Mouse (Mus musculus) intestine, embryonic 14.5 days (tissue): ENCODE results near the gene Vegfd. TPM values are rescaled to one million over a fixed set of nuclear protein-coding genes. Genes with fewer than 3 reads are reported as not detected.

Source experiments
- ATAC-seq: fragments of 200-750 bp; cut with Nextera tagmentation; replicated peaks from 2 replicates; pipeline ENCODE4 v1.8.0; 2017; ENCODE audit warnings: low read depth, moderate number of reproducible peaks, moderate TSS enrichment, moderate library complexity; ENCODE audit not compliant: low FRiP score, low TSS enrichment
- DNase-seq: peaks from one replicate; pipeline ENCODE4 v3.0.0-alpha.2; 2018; ENCODE audit warnings: low spot score
- H3K27ac ChIP-seq: fragments of 300-500 bp; sonication (generic); 2 replicates; pipeline ENCODE4 v1.5.1; 2014; ENCODE audit warnings: low read depth, mild to moderate bottlenecking, control low read depth
- H3K27me3 ChIP-seq: fragments of 300-500 bp; sonication (generic); replicated peaks from 2 replicates; pipeline ENCODE4 v1.6.1; 2014; ENCODE audit warnings: low read length, control low read depth; ENCODE audit not compliant: control insufficient read depth, insufficient read depth
- H3K36me3 ChIP-seq: fragments of 300-500 bp; sonication (generic); 2 replicates; pipeline ENCODE4 v1.6.1; 2014; ENCODE audit warnings: low read length, control low read depth; ENCODE audit not compliant: control insufficient read depth, insufficient read depth
- H3K4me1 ChIP-seq: fragments of 300-500 bp; sonication (generic); replicated peaks from 2 replicates; pipeline ENCODE4 v1.6.1; 2014; ENCODE audit warnings: low read length, control low read depth, mixed read lengths; ENCODE audit not compliant: control insufficient read depth, insufficient read depth
- H3K4me2 ChIP-seq: fragments of 300-500 bp; sonication (generic); 2 replicates; pipeline ENCODE4 v1.6.1; 2014; ENCODE audit warnings: low read length
- H3K4me3 ChIP-seq: fragments of 300-500 bp; sonication (generic); 2 replicates; pipeline ENCODE4 v1.5.1; 2014; ENCODE audit warnings: low read depth, low read length, control low read depth, mixed read lengths
- H3K9ac ChIP-seq: fragments of 300-500 bp; sonication (generic); 2 replicates; pipeline ENCODE4 v1.6.1; 2014; ENCODE audit warnings: mild to moderate bottlenecking, low read length
- H3K9me3 ChIP-seq: fragments of 300-500 bp; sonication (generic); 2 replicates; pipeline ENCODE4 v1.6.1; 2016; ENCODE audit warnings: low read length, control low read depth; ENCODE audit not compliant: control insufficient read depth
- WGBS: fragments of 180-500 bp; shearing (Covaris S2); extraction: QIAGEN DNeasy Blood & Tissue Kit; methylation state at CpG from one replicate; pipeline ENCODE4 v1.1.7; 2014; 5-methylcytosine and 5-hydroxymethylcytosine counted together
- polyA plus RNA-seq: library from polyadenylated mRNA; unstranded; fragments of >200 nt; fragmentation: Nextera tagmentation; extraction: Ambion mirVana; gene quantifications from 2 replicates; pipeline ENCODE4 v1.2.1, GENCODE M21; 2014

Vegfd gene
- 0.98 and 1.7 TPM in 2 replicates for polyA plus RNA-seq

- H3K9ac ChIP-seq = no peak within 1 kb of the TSS
Measured at GRCm38 (mm10) chrX:164373081-164373480, at the start of gene Vegfd. Vegfd (plus strand) TSS chrX:164373378.

GRCm38 (mm10) chrX:164323391-164323913, 49.7 kb upstream of the Vegfd start:
- H3K4me2 ChIP-seq = no peak overlapping the region

More at GRCm38 (mm10) chrX:164373081-164373480, at the start of gene Vegfd:
- Histone ChIP-seq H3K4me2 (no peak within 1 kb of the TSS), H3K27ac (no peak within 1 kb of the TSS), H3K27me3 (0 out of 2 replicates have a peak, but pooled peaks cover 3% of the 10 kb centered on the region), H3K4me1 (no peaks in the 10 kb centered on the region), H3K4me3 (no peak within 1 kb of the TSS), H3K9me3 (no peaks in the 10 kb centered on the region), H3K36me3 (no peaks in the 10 kb centered on the region)
- ATAC-seq (no peak), DNase-seq (no peak)
- 34% methylated on average over 3 of the region's 3 CpGs for WGBS

GRCm38 (mm10) chrX:164330351-164330750, 42.8 kb upstream of the Vegfd start:
- ATAC-seq (no peak), DNase-seq (no peak)
- Histone ChIP-seq H3K9ac (no peak overlapping the region), H3K4me2 (no peak overlapping the region), H3K27me3 (no peaks in the 10 kb centered on the region), H3K4me1 (no peaks in the 10 kb centered on the region), H3K36me3 (no peaks in the 10 kb centered on the region), H3K9me3 (no peaks in the 10 kb centered on the region), H3K27ac (no peak overlapping the region), H3K4me3 (no peak overlapping the region)
- 82% methylated on average over 2 of the region's 2 CpGs for WGBS

More at GRCm38 (mm10) chrX:164323391-164323913, 49.7 kb upstream of the Vegfd start:
- no peaks in the 10 kb centered on the region for H3K9me3 ChIP-seq
- no peak for DNase-seq
- no peaks in the 10 kb centered on the region for H3K27me3 ChIP-seq
- no peak overlapping the region for H3K4me3 ChIP-seq
- H3K36me3 ChIP-seq = no peaks in the 10 kb centered on the region
- WGBS = 71% methylated on average over 4 of the region's 4 CpGs
- no peak overlapping the region for H3K27ac ChIP-seq
- no peaks in the 10 kb centered on the region for H3K4me1 ChIP-seq
- ATAC-seq = no peak
- H3K9ac ChIP-seq = no peak overlapping the region

- Histone ChIP-seq H3K4me3 (no peak overlapping the region), H3K9ac (no peak overlapping the region), H3K9me3 (no peaks in the 10 kb centered on the region), H3K4me2 (no peak overlapping the region), H3K27ac (no peak overlapping the region), H3K4me1 (no peaks in the 10 kb centered on the region), H3K27me3 (no peaks in the 10 kb centered on the region), H3K36me3 (no peaks in the 10 kb centered on the region)
- DNase-seq (no peak), ATAC-seq (no peak)
- 70% methylated on average over 3 of the region's 3 CpGs for WGBS
Measured at GRCm38 (mm10) chrX:164330766-164331165, 42.4 kb upstream of the Vegfd start.

GRCm38 (mm10) chrX:164338591-164338990, 34.6 kb upstream of the Vegfd start:
- Histone ChIP-seq H3K27ac (no peak overlapping the region), H3K27me3 (no peaks in the 10 kb centered on the region), H3K36me3 (no peaks in the 10 kb centered on the region), H3K9me3 (no peaks in the 10 kb centered on the region), H3K9ac (no peak overlapping the region), H3K4me1 (no peaks in the 10 kb centered on the region), H3K4me3 (no peak overlapping the region), H3K4me2 (no peak overlapping the region)
- whole genome bisulfite sequencing = 82% methylated on average over 4 of the region's 4 CpGs
- no peak for DNase-seq
- ATAC-seq = no peak

GRCm38 (mm10) chrX:164345359-164345938, 27.7 kb upstream of the Vegfd start:
- Histone ChIP-seq H3K27ac (no peak overlapping the region), H3K4me1 (no peaks in the 10 kb centered on the region), H3K4me2 (no peak overlapping the region), H3K27me3 (no peaks in the 10 kb centered on the region), H3K4me3 (no peak overlapping the region), H3K9ac (no peak overlapping the region), H3K36me3 (no peaks in the 10 kb centered on the region), H3K9me3 (no peaks in the 10 kb centered on the region)
- ATAC-seq = no peak
- 72% methylated on average over 4 of the region's 4 CpGs for WGBS
- DNase-seq = no peak

GRCm38 (mm10) chrX:164348937-164349336, 24.2 kb upstream of the Vegfd start:
- Histone ChIP-seq H3K4me2 (no peak overlapping the region), H3K27me3 (no peaks in the 10 kb centered on the region), H3K4me1 (no peaks in the 10 kb centered on the region), H3K9me3 (no peaks in the 10 kb centered on the region), H3K9ac (no peak overlapping the region), H3K36me3 (no peaks in the 10 kb centered on the region), H3K27ac (no peak overlapping the region), H3K4me3 (no peak overlapping the region)
- 86% methylated on average over 3 of the region's 3 CpGs for WGBS
- no peak for ATAC-seq
- no peak for DNase-seq

- ATAC-seq = no peak
- no peaks in the 10 kb centered on the region for H3K4me1 ChIP-seq
- WGBS = 87% methylated on average over 4 of the region's 4 CpGs
- H3K4me2 ChIP-seq = no peak overlapping the region
- no peak overlapping the region for H3K9ac ChIP-seq
- H3K9me3 ChIP-seq = no peaks in the 10 kb centered on the region
- H3K27me3 ChIP-seq = no peaks in the 10 kb centered on the region
- no peaks in the 10 kb centered on the region for H3K36me3 ChIP-seq
- H3K27ac ChIP-seq = no peak overlapping the region
- DNase-seq = no peak
- no peak overlapping the region for H3K4me3 ChIP-seq
Measured at GRCm38 (mm10) chrX:164365153-164365865, 7.9 kb upstream of the Vegfd start.
